Mouse (Mus musculus) embryo, embryonic 11.5 days (tissue): ENCODE measurements around the gene Pafah1b2.

ENCODE experiments used
- DNase-seq: peaks from one replicate; pipeline ENCODE4 v3.0.0-alpha.2; 2012; ENCODE audit warnings: low read depth, low spot score

Gene Pafah1b2

DNA sequence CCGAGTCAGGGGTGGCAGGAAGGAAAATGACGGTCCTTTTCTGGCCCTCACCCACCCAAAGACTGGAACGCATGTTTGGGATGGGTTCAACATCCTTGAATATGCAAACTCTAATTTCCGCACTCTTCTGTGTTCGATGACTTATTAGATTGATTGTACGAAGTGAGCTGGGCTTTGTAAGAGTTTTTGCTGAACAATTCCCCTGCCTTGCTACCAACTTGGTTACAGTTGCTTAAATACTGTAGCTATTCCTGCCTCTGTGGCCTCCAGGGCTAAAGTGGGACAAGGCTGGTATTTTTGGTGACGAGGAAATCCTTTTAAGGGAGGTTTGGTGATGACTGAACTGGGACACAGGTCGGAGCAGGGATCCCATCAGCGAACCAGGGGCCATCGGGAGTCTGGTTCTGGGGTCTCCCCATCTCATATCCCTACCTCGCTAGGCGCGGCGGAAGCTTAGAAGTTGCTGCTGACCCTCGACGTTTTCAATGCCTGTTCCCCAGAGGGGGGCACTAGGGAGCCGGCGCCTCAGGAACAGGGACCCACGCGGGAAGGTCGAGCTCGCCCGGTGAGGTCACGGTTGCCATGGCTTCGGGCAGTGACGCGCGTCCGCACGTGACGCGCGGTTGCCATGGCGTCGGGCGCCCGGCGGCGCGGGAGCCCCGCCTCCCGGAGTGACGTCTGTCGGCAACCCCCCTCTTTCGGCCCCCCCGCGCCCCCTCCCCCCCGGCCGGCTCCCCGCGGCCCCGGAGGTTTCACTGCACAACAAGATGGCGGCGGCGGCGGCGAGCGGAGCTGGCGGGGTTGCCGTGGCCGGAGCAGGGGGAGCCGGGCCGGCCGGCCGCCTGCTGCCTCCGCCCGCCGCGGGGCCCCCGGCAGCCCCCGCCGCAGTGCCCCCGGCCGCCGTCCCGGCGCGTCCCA, at the start of gene Pafah1b2, which contains the start of gene Sik3:
Gene Pafah1b2 (minus strand): TSS at position 600 of the 918 bp plus-strand sequence.
Gene Sik3 (plus strand): TSS at position 730 of the 918 bp plus-strand sequence.
- DNase-seq = peak; percentile 88

DNA sequence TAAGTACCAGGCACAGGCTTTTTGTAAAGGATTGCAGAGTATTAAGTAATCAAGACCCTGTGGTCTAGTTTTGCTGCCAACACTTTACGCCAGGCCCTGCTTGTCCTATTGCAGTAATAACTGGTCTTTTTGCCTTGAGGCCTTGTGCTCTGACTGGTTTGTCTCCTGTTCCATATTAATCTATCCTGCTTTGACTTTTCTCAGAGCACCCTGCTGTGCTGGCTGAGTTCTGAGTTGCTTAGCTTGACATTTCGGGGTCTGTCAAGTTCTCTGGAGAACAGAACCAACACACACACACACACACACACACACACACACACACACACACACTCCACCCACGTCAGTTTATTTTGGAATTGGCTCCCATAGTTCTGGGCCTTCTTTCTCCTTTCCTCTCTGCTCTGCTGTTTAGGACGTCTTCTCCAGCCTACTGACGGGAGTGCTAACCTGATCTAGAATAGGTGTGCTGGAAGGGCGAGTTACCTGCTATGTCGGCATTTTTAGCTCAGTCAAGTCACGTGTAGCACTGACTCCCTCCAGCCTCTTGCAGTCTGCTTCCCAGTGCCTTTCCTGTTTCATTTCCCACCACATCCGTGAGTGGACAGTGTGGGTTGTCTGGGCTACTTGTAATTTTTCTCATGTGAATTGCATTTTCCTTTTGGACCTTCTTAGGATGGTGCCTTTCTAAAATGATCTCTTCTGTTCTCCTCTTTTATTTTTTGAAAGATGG, 49.4 kb upstream of the Pafah1b2 start:
- DNase-seq = no peak

DNA sequence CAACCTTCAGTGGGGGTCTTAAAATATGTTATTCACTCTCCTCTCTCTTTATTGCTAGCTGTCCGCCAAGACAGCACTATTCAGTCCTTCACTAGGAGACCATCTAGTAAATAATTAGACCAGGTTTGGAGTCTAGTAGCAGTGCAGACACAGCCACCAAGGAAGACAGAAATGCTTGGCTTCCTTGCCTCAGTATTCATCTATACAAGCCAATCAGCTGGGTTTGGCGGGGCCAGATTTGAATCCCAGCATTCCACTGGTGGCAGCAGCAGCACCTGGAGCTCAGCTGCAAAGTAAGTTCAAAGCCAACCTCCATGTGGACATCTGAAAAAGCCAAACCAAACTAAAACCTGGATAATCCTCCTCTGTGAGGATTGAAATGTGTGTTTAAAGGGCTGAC, 47.8 kb upstream of the Pafah1b2 start:
- DNase-seq = no peak

DNA sequence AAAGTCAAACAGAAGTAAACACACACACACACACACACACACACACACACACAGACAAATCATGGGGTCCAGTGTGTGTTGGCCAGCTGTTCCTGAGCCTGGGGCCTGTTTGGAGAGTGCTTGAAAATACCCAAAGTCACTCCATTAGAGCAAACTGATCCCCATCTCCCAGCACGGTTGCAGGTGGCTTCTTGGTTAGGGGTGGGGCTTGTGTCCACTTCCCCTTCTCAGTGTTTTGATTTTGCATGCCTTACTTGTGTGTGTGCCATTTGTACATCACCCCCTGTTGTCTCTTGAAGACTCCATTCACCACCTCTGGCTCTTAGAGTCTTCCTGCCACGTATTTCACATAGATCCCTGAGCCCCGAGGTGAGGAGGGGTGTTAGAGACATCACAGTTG, 45.6 kb upstream of the Pafah1b2 start:
- DNase-seq = no peak

DNA sequence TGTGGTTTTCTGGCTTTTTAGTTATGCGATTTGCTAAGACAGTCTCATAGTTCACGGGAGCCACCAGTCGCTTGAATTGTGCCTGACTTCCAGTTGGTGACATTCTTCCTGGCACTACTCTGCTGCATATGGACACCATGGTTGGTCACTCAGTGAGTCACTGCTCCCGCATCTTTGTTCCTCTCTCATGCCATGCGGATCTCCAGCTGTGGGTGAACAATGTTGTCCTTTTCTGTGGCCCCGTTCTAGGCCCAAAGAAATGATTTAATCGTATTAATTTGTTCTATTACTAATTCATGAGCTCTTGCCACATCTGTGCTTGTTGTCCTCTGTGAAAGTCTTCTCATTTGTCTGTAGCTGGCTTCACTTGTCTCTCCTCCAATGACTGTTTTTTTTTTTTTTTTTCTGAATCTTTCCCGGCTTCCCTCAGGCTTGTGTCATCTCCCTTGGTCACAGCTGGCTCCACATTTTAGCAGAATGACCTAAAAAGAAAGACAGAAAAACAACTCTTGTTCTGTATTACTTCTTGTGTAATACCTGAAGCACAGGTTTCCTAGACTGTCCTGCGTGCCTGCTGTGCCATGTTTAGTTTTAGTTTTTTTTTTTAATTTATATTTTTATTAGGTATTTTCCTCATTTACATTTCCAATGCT, 40.6 kb upstream of the Pafah1b2 start:
- no peak for DNase-seq

DNA sequence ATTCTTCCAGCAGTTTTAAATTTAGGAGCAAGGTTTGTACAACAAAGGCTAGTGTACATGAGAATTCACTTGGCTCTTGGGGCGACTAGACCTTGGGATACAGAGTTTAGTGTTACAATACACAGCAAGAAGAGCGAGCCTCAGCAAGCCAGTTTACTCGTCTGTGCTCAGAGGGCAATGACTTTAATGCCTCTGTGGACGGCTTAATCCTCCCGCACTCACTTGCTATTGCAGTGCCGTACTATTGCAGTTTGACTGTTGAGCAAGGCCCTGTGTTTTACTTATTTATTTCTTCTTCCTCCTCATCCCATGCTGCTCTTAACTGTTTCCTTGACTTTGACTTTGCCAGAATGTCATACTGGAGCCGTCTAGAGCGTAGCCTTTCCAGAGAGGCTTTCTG, 37.7 kb upstream of the Pafah1b2 start:
- DNase-seq = no peak

DNA sequence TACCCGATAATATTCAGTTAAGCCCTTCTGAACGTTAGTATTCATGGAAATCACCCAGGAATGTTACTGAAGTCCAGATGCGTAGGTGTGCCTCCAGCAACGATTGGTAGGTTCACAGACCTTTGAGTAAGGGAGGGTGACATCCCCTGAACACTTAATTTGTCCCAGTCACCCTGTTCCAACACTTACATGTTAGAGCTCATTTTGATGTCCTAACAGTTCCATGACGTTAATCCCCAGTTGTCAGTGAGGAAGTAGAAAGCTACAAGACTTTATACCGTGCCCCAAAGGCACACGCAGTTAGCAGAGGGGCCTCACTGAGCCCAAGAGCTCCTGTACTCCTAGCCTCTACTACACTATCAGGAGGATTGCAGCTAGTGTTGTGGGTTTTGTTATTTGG, 37.0 kb upstream of the Pafah1b2 start:
- DNase-seq = no peak

DNA sequence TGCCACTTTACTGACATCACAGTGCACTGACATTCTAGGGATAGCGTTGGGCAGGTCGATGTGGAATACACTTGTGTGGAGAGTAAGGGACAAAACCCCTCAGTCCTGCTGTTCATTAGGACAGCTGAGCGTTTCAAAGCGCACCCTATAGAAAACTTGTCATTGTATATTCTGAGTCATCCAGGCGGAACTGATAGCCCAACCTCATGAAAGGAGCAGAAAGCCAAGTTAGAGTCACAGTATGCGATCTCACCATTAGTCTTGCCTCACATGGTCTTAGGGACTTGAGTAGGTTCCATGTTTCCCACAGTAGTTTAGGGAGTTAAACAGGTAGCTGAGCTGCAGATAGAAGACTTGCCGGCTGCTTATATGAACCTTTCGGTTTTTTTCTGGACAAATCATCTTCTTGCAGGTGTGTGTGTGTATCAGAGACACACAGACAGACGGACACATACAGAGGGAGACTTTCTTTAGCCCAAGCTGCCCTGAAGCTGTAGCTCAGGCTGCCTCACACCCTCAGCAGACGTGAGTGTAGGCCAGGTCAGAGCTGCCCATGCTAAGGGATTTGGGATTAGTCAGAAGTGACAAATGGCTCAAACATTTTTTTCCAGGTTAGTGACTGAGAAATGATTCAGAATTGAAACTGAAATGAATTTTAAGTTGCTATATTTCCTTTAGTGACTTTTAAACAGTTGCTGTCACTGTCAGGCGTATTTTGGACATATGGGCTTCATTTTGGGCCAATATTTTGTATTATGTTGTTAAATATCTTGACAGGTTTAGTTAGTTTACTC, 34.4 kb upstream of the Pafah1b2 start:
- no peak for DNase-seq

DNA sequence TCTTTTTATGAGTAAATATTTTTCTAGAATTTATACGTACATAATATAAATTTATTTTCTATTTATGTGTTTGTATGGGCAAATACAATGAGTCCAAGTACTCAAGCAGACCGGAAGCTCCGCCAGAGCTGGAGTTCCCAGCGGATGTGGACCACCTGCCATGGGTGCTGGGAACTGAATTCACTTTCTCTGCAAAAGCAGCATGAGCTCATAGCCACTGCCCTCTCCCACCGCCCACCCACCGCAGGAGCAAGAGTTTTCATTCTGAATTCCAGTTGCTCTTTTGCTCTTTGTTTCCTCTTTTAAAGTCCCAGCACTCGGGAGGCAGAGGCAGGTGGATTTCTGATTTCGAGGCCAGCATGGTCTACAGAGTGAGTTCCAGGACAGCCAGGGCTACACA, 31.1 kb upstream of the Pafah1b2 start:
- DNase-seq = no peak

DNA sequence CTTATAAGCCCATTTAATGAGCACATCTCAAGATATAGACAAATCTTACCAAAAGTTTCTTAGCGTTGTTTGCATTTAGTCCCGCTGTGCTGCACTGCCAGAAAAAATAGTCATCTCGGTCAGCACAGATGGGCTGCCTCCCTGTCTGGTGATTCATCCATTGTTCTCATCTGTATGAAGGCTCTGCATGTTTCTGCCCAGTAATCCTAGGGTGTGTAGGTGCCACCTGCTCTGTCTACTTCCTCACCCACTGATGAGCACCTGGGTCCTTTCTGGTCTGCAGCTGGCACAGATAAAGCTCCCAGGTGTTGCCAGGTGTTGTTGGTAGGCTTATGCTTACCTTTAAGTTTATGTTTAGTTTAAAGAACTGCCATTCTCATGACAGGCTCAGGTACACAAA, 29.9 kb upstream of the Pafah1b2 start:
- no peak for DNase-seq

DNA sequence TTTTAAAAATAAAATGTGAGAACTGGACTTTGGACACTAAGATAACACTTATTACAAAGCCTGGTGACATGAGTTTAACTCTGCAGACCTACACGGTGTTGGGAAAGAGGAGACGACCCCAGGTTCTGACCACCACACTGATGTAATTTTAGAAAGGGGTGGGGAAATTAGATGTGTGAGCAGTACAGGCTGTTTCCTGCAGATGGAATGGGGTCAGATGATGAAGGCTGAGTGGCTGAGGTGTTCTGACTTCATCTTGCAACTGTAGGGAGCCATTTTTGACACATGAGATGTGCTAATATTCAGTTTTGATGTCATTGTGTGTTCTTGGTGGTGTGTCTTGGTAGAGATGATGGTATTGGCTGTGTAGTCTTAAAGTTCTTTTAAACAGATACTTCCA, 28.7 kb upstream of the Pafah1b2 start:
- DNase-seq = no peak

DNA sequence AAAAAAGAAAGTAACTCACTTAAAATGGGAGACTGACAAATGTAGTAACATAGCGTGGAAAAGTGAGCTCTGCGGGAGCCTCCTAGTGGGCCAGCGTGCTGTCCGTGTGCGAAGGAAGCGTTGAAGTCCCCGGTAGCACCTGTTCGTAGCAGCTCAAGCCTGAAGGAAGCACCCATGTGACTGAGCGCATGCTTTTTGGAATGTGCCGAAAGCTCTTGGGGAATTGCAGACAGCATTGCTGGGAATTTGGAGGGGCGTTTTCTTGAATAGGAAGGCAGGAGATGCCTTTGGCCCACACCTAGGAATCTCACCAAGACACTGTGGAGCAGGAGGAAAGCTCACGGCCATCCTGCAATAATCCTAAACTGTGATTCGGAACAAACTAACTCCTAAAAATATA, 26.3 kb upstream of the Pafah1b2 start:
- no peak for DNase-seq

DNA sequence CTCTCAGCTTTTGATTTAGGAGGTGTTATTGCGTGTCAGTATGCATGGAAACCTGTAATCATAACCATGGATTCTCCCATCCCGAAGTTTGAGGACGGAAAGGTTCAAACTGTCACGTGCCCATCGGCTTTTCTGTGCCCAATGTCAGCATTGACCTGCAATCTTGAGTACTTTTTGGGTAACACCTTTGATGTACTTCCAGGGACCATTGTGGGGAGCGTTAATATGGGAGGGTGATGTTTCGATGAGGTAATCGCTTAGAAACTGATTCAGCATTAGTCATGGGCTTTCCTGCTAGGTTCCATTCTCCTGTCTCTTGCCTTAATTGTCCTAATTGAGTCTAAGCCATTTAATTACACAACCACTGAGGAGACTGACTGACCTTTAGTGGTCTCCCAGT, 24.4 kb upstream of the Pafah1b2 start:
- no peak for DNase-seq

DNA sequence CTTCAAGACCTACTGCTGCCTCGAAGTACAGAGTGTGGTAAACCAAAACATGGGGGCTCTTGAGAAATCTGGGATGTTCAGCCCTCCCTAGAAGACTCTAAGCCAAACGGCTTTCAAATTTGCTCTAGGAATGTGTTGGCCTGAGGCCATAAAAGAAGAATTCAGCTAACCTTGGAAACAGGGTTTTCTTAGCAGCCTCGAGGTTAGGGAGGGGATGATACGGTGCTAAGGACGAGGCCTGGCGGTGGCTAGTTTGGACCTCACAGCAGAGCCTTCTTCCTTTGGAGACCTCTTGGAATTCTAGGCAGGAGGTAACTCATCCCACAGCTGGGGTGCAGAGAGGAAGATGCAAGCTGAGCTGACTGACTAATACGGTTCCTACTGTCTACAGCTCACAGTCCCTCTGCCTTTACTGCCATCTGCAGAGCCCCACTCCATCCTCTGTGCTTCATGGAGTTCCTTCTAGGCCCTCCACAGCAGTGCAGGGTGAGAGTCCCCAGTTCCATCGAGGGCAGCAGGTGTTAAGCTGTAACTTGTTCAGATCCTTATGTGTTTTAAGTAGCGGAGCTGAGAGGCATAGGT, 22.9 kb upstream of the Pafah1b2 start:
- no peak for DNase-seq

DNA sequence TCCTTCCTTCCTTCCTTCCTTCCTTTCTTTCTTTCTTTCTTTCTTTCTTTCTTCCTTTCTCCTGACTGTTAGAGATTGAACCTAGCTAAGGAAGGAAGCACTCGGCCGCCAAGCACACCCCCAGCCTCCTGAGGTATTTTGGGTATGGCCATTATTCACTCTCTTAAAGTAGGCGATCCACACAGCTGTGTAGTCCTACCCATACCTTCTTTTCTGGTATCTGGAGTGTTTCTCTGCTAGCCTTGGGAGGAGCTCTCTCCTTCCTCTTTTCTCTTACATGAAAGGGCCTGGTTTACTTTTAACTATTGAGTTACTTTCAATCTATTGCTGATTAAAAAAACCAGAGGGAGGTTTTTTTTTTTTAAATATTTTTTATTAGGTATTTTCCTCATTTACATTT, 21.4 kb upstream of the Pafah1b2 start:
- DNase-seq = no peak

DNA sequence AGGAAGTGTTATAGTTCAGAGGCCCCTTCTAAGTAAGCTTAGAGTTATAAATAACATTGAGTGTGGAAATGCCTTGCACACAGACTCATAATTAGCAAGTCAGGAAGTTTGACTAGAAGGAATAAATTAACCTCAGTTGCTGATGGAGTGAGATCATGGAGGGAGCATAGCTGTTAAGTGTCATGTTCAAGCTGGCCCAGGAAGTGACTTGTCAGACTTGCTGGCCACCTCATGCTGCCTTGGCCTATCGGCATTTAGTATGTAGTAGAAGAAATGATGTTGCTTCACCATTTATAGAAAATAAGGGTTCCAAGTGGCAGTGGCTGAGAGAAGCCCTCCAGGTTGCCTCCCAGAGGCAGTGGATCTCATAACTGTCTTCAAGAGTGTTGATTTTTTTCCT, 20.6 kb upstream of the Pafah1b2 start:
- no peak for DNase-seq

DNA sequence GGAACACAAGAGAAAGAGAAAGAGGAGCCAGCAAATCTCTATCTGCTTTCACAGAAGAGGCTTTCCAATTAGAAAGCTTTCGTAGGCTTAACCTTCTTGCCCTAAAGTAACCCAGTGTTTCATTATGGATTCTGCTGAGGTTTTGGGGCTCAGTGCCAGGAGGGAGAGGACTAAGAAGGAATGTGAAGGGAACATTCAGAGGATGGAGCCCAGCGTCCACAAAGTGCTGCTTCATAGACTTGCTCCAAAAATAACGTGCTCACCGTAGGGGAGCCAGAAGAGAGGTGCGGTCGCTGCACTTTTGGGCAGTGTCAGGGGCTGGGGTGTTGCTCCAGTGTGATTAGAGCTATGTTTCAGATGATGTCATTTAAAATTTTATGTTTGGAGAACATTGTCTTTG, 19.7 kb upstream of the Pafah1b2 start:
- no peak for DNase-seq

DNA sequence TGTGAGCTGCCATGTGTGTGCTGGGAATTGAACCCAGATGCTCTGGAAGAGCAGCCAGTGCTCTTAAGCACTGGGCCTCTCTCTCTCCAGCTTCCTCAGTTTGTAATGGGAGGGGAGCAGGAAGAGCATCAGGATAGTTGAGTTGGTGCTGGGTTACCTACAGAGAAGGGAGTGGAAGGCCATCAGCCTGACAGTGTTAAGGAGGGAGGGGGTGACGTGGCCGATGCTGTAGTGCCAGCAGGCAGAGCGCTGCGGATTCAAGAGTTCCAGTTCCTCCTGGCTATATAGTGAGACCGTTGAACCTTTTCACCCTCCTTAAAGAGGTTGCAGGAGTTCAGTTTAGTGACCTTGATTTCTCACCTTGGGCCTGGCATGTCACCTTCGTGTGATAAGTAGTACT, 18.5 kb upstream of the Pafah1b2 start:
- no peak for DNase-seq

DNA sequence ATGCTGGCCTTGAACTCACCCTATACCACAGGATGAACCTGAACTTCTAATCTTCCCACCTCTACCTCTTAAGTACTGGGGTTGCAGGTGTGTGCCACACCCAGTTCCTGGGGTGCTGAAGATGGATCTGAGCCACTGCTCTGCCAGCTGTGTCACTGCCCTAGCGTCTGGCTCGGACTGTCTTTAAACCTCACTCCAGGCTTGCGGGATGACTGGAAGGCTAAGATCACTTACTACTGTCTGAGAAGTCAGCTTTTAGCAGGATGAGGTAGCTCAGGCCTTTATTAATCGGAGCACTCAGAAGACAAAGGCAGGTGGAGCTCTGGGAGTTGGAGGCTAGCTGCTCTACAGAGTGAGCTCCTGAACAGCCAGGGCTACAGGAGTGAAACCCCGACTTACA, 17.7 kb upstream of the Pafah1b2 start:
- no peak for DNase-seq

DNA sequence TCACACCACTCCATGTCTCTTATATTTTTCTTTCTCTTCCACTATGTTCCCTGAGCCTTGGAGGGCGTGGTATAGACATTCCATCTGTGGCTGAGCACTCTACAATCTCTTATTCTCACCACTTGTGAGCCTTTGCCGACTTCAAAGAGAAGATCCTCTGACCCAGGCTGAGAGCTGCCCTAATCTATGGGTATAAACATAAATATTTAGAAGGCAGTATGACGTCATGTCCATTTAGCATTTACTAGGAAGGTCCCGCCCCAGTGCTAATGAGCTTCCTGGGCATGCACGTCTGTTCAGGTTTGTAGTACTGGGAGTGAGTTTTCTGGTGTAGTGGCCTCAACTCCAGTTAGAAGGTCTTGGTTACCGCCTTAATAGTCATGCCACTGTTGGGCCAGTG, 17.0 kb upstream of the Pafah1b2 start:
- DNase-seq = no peak

DNA sequence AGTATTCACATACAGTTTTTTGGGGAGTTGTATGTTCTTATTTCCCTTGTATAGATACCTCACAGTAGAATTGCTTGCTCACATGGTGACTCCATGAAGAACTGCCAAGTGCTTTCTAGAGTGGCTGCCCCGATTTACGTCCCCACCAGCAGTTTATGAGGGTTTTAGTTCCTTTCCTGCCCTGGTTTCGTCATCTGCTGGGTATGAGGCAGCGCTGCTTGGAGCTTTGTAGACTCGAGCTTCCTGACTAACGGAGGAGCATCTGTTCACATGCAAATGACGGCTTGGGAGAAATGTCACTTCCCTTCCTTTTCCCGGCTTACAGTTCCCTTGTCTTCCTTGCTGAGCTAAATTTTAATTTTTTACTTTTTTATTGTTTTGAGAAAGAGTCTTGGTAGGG, 15.5 kb upstream of the Pafah1b2 start:
- no peak for DNase-seq
